Mouse (Mus musculus) forebrain, embryonic 10.5 days (tissue): ENCODE measurements around the gene Ssh3. TPM values are rescaled to one million over a fixed set of nuclear protein-coding genes. Genes with fewer than 3 reads are reported as not detected.
A peak's percentile ranks its signal among the peaks of the same experiment; 100 is the strongest.
"Not testable (repeated sequence)": the region's sequence is repeated elsewhere in the genome, so short reads cannot be mapped to it uniquely, and the experiment has no call there.

ENCODE experiments used
- DNase-seq: peaks from one replicate; pipeline ENCODE4 v3.0.0-alpha.2; 2017; ENCODE audit warnings: low spot score; ENCODE audit errors: extremely low spot score
- H3K27ac ChIP-seq: fragments of 300-500 bp; sonication (generic); 2 replicates; pipeline ENCODE4 v1.5.1; 2016; ENCODE audit warnings: mild to moderate bottlenecking
- H3K27me3 ChIP-seq: fragments of 300-500 bp; sonication (generic); 2 replicates; pipeline ENCODE4 v1.6.1; 2016; ENCODE audit warnings: mild to moderate bottlenecking; ENCODE audit not compliant: poor library complexity, severe bottlenecking
- H3K36me3 ChIP-seq: fragments of 300-500 bp; sonication (generic); replicated peaks from 2 replicates; pipeline ENCODE4 v1.6.1; 2016; ENCODE audit warnings: mild to moderate bottlenecking, moderate library complexity
- H3K4me1 ChIP-seq: fragments of 300-500 bp; sonication (generic); 2 replicates; pipeline ENCODE4 v1.6.1; 2016
- H3K4me3 ChIP-seq: fragments of 300-500 bp; sonication (generic); 2 replicates; pipeline ENCODE4 v1.5.1; 2016; ENCODE audit warnings: mild to moderate bottlenecking, moderate library complexity
- H3K9me3 ChIP-seq: fragments of 300-500 bp; sonication (generic); 2 replicates; pipeline ENCODE4 v1.6.1; 2016; ENCODE audit warnings: mild to moderate bottlenecking, moderate library complexity
- WGBS: fragments of 180-500 bp; shearing (Covaris S2); methylation state at CpG from one replicate; pipeline ENCODE4 v1.1.7; 2016; 5-methylcytosine and 5-hydroxymethylcytosine counted together
- polyA plus RNA-seq: library from polyadenylated mRNA; unstranded; fragments of >200 nt; fragmentation: Nextera tagmentation; extraction: Ambion mirVana; gene quantifications from 2 replicates; pipeline ENCODE4 v1.2.1, GENCODE M21; 2016

Gene Ssh3
- polyA plus RNA-seq, 1 experiment from 2014 or later, result 3.6 TPM

DNA sequence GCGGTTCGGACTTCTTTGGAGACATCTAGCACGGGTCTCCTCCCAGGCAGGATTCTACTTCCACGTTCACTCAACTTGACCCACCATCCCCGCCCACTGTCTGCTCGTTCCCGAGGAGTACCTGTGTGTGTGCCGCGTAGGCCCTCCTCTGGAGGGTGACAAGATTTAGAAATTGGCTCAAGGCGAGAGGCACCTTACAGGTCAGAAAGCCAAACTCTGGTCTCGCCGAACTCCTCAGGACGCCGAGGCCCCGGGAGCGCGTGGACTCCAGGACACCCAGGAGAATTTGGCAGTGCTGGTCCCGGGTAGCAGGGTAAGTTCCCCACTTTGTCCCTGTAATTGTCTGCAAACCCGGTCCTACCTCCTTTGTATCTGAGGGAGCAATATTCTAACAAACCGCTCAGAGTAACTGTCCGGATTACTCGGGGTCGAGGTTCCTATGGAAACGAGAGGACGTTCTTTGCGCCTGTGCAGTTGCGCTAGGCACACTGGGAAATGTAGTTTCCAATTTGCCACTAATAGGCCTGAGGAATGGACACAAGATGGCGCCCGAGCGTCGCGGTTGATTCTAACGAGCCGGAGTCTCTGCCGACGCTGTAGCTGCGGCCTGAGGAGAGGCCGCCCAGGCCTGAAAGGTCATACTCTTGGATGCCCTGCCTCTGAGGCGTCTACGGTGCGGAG is 11.6 kb downstream of the Ssh3 start:
- H3K36me3 ChIP-seq, result no peaks in the 10 kb centered on the region
- no peaks in the 10 kb centered on the region for H3K9me3 ChIP-seq
- peaks cover 9% of the 10 kb centered on the region for H3K27me3 ChIP-seq
- DNase-seq, result peak; percentile 91
- peak overlapping the region; percentile 80 for H3K27ac ChIP-seq
- WGBS, result under 1% methylated on average over 41 of the region's 41 CpGs
- peak overlapping the region; percentile 68 for H3K4me3 ChIP-seq
- peaks cover 28% of the 10 kb centered on the region for H3K4me1 ChIP-seq

DNA sequence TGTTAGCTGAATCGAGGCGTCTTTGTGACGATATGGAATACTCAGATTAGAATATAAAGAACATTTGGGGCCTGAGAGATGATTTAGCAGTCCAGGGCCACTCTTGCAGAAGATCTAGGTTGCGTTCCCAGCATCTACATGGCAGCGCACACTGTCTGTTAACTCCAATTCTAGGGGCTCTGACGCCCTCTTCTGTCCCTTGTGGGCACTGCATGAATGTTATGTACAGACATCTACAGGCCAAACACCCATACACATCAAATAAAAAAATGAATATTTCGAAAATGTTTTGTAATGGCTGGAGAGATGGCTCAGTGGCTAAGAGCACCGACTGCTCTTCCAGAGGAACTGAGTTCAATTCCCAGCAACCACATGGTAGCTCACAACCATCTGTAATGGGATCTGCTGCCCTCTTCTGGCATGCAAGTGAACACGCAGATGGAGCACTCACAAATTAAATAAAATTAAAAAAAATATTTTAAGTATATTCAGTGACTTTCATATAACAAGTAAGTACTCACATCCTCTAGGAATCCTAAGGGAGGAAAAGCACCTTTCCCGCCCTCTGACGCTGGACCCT is 13.3 kb downstream of the Ssh3 start:
- Histone ChIP-seq H3K27ac (no peak overlapping the region), H3K36me3 (no peaks in the 10 kb centered on the region), H3K4me1 (peaks cover 21% of the 10 kb centered on the region), H3K9me3 (no peaks in the 10 kb centered on the region), H3K4me3 (no peak overlapping the region), H3K27me3 (peaks cover 9% of the 10 kb centered on the region)
- DNase-seq, result no peak
- WGBS, result 70% methylated on average over 11 of the region's 11 CpGs

- Histone ChIP-seq H3K27me3 (peaks cover 9% of the 10 kb centered on the region), H3K9me3 (no peaks in the 10 kb centered on the region), H3K27ac (no peak overlapping the region), H3K36me3 (no peaks in the 10 kb centered on the region), H3K4me1 (peaks cover 14% of the 10 kb centered on the region), H3K4me3 (no peak overlapping the region)
- no peak for DNase-seq
- WGBS, result 92% methylated on average over 7 of the region's 7 CpGs
Measured at GRCm38 (mm10) chr19:4254230-4254629, 14.8 kb downstream of the Ssh3 start.

DNA sequence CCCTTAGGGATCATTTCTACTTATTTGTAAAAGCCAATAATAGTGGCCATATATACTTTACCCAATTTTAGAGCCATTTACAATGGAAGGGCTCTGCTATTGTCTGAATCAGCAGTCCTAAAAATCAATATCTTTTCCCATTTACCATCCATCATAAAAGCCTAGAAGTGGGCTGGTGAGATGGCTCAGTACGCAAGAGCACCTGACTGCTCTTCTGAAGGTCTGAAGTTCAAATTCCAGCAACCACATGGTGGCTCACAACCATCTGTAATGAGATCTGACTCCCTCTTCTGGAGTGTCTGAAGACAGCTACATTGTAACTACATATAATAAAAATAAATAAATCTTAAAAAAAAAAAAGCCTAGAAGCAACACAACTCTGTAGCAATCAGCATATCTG is 20.3 kb downstream of the Ssh3 start:
- not testable (repeated sequence) for H3K27me3 ChIP-seq, DNase-seq, H3K27ac ChIP-seq, H3K4me3 ChIP-seq, H3K4me1 ChIP-seq, H3K9me3 ChIP-seq, H3K36me3 ChIP-seq
- 89% methylated on average over 1 of the region's 1 CpGs for WGBS

GRCm38 (mm10) chr19:4247010-4247409 is 22.0 kb downstream of the Ssh3 start:
- no peak for DNase-seq
- no peaks in the 10 kb centered on the region for H3K4me1 ChIP-seq
- no peak overlapping the region for H3K27ac ChIP-seq
- H3K9me3 ChIP-seq, result no peaks in the 10 kb centered on the region
- no peak overlapping the region for H3K4me3 ChIP-seq
- H3K36me3 ChIP-seq, result no peaks in the 10 kb centered on the region
- no peaks in the 10 kb centered on the region for H3K27me3 ChIP-seq
- 61% methylated on average over 1 of the region's 1 CpGs for WGBS

DNA sequence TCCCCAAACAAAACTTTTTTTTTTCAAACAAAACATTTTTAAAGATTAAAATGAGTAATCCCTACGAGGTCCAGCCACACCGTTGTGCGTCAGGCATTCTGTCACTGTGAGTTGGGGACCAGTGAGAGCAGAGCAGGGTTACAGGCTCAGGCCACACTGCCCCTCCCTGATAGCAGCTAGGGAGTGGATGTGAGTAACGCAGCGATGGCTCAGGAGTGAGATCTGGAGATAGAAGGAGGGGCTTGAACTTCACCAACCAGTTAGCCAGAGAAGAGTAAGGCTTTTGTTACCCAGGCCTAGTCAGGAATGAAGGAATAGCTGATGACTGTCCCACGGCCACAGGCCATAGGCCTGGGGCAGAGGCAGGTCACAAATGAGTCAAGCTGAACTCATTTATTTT is 24.2 kb downstream of the Ssh3 start:
- H3K4me1 ChIP-seq, result peaks cover 4% of the 10 kb centered on the region; the same call in 1 of the 2 replicates
- 89% methylated on average over 6 of the region's 6 CpGs for WGBS
- DNase-seq, result no peak
- no peaks in the 10 kb centered on the region for H3K36me3 ChIP-seq
- no peak overlapping the region for H3K4me3 ChIP-seq
- no peak overlapping the region for H3K27ac ChIP-seq
- H3K27me3 ChIP-seq, result no peaks in the 10 kb centered on the region
- no peaks in the 10 kb centered on the region for H3K9me3 ChIP-seq

- 66% methylated on average over 3 of the region's 3 CpGs for WGBS
- Histone ChIP-seq H3K4me3 (no peak overlapping the region), H3K9me3 (no peaks in the 10 kb centered on the region), H3K4me1 (peaks cover 4% of the 10 kb centered on the region; the same call in 1 of the 2 replicates), H3K36me3 (no peaks in the 10 kb centered on the region), H3K27ac (no peak overlapping the region), H3K27me3 (no peaks in the 10 kb centered on the region)
- no peak for DNase-seq
Measured at GRCm38 (mm10) chr19:4242416-4242815, 26.6 kb downstream of the Ssh3 start.

DNA sequence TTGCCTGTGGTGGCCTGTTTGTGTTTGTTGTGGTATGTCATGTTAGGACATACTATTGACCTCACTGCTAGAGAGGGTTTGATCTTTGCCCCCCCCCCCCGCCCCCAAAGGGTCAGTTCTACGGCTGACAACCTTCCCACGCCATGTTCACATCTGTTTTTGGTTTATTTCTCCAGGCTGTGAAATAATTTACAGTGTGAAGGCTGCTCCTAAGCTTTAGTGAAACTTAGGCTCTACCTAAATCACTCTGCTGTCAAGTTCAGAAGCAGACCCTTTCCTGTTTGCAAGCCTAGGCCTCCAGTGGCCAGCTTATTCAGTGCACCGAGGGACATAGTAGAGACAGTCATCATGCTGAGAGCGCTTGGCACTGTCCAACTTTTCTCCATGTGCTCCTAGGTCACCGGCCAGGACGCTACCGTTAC is 28.7 kb downstream of the Ssh3 start:
- Histone ChIP-seq H3K9me3 (no peaks in the 10 kb centered on the region), H3K4me1 (peaks cover 9% of the 10 kb centered on the region; the same call in 1 of the 2 replicates), H3K27ac (no peak overlapping the region), H3K27me3 (no peaks in the 10 kb centered on the region), H3K4me3 (no peak overlapping the region), H3K36me3 (no peaks in the 10 kb centered on the region)
- 75% methylated on average over 8 of the region's 8 CpGs for WGBS
- no peak for DNase-seq

DNA sequence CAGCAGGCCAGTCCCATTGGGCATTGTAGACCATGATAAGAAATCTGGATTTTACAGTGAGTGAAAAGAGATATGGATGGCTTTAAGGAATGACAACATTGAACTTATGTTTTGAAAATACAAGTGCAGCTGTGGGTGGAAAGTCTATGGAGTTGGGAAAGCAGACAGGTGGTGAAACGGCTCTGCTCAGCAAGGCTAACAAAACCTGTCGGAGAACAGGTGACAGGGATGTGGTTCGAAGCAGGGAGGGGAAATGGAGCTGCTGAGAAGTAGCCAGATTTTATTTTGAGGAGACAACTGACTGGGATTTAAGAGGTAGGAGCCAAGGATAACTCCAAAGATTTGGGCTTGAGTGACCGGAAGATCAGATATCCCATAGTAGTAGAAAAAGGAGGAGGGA is 34.4 kb downstream of the Ssh3 start:
- Histone ChIP-seq H3K4me3 (no peak overlapping the region), H3K27me3 (peaks cover 15% of the 10 kb centered on the region), H3K36me3 (no peaks in the 10 kb centered on the region), H3K4me1 (peaks cover 19% of the 10 kb centered on the region), H3K9me3 (no peaks in the 10 kb centered on the region), H3K27ac (no peak overlapping the region)
- no peak for DNase-seq
- WGBS, result 81% methylated on average over 4 of the region's 4 CpGs

GRCm38 (mm10) chr19:4232651-4233050 is 36.3 kb downstream of the Ssh3 start:
- Histone ChIP-seq H3K9me3 (no peaks in the 10 kb centered on the region), H3K27ac (no peak overlapping the region), H3K36me3 (no peaks in the 10 kb centered on the region), H3K4me3 (peak overlapping the region; percentile 71), H3K4me1 (peaks cover 25% of the 10 kb centered on the region), H3K27me3 (peaks cover 32% of the 10 kb centered on the region)
- DNase-seq, result no peak
- WGBS, result 82% methylated on average over 7 of the region's 7 CpGs

DNA sequence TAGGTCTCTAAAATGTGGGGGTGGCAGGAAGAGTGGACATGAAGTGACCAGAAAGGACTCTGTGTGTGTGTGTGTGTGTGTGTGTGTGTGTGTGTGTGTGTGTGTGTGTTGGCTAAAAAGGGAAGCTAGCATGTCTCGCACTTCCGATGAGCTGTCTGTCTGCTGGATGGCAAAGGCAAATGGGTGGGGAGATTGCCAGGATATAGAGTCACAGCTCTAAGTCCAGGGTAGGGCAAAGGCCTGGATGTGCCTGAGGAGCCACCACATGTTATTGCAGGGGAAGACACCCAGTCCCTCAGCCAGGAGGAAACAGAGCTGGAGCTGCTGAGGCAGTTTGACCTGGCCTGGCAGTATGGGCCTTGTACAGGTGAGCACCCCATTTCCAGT is 36.8 kb downstream of the Ssh3 start:
- H3K27ac ChIP-seq, result peak overlapping the region; percentile 85

GRCm38 (mm10) chr19:4231253-4232185 is 37.5 kb downstream of the Ssh3 start, which contains the start of gene Pold4:
Gene Pold4 (plus strand): TSS chr19:4231899.
- Histone ChIP-seq H3K27ac (peak within 1 kb of the TSS; percentile 85), H3K27me3 (peaks cover 32% of the 10 kb centered on the region), H3K4me1 (peaks cover 25% of the 10 kb centered on the region), H3K9me3 (no peaks in the 10 kb centered on the region), H3K36me3 (no peaks in the 10 kb centered on the region), H3K4me3 (peak within 1 kb of the TSS; percentile 71)
- peak; percentile 90 for DNase-seq
- 13% methylated on average over 26 of the region's 26 CpGs for WGBS

More for the DNA sequence above, 36.8 kb downstream of the Ssh3 start:
- no peak for DNase-seq
- Histone ChIP-seq H3K27me3 (peaks cover 32% of the 10 kb centered on the region), H3K9me3 (no peaks in the 10 kb centered on the region), H3K4me3 (peak overlapping the region; percentile 71), H3K36me3 (no peaks in the 10 kb centered on the region), H3K4me1 (peaks cover 25% of the 10 kb centered on the region)
- WGBS, result 79% methylated on average over 2 of the region's 2 CpGs
